Mouse (Mus musculus): ENCODE measurements around the gene Manea.
A peak's percentile ranks its signal among the peaks of the same experiment; 100 is the strongest.
"Not testable (repeated sequence)": the region's sequence is repeated elsewhere in the genome, so short reads cannot be mapped to it uniquely, and the experiment has no call there.

Manea gene

DNA sequence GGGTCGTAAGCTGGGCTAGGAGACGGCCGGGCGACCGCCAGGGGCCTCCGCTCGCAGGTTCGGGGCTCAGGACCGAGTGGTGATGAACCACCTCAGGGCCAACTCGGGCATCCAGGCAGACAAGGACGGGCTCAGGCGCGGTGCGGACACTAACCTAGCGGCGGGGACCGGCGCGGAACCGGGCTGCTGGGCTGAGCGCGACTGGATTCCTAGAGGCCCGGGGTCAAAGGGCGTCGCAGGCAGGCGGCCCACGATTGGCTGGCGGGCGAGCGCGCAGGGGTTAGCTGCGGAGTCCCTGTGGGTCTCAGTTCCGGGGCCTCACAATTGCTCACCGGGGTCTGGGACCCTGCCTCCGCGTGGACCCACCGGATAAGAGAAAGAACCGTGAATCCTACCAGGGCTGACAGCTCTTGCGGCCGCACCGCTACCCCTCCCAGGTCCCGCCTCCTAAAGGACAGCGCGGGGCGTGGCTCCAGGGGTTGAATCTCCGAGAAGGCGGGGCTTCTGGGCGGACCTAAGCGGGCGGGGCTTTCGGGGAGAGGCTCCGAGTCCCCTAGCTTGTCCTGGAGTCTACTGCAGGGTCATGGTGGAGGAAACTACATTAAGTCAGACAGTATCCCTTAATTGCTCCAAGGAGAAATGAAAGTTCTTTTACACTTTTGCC is at the start of gene Manea:
Gene Manea (minus strand): TSS at position 449 of the 664 bp plus-strand sequence.
- peak; percentile 88 for DNase-seq (ENCODE audit: low spot score)

DNA sequence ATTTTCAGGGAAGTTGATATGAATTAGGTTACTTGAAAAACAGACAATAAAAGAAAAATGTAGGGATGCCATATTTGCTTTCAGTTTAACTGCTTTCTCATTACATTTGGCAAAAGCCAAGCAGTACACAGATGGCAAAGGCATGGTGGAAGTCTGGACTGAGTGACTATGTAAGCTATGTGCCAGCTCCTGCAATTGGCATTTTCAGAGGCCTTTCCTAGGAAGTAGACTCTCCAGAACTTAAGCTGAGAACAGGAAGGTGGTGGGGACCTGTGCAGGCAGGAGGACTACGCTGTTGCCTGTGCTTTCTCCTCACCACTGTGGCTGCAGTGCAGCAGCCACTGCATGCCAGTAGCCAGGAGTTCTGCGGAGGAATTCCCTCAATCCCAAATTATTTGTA is 7.9 kb upstream of the Manea start:
- no peak for DNase-seq (ENCODE audit: low spot score)

DNA sequence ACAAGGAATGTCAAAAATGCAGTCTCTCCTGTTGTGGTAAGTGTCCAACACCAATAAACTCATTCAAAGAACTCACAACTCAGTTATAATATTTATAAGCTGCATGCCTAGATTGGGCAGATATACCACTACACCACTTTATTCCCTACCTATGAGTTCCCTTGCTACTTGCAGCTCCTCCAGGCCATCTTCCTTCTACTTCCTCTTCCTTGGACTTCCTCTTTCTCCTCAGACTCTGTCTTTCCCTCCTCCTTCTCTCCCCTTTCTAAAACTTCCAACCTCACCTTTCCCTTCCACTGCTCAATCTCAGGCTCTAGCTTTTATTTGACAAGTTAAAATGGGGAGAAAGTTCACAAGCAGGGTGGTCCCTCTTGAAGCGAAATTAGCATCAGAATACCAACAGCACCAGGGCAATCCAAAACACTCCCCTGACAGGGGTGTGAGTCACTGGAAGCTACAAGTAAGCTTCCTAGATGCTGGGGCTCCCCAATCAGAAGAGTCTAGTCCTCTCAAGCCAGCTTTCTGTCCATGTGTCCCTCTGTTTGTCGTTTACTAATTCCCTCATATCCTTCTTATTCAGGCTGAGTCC is 7.0 kb upstream of the Manea start:
- no peak for DNase-seq (ENCODE audit: low spot score)

DNA sequence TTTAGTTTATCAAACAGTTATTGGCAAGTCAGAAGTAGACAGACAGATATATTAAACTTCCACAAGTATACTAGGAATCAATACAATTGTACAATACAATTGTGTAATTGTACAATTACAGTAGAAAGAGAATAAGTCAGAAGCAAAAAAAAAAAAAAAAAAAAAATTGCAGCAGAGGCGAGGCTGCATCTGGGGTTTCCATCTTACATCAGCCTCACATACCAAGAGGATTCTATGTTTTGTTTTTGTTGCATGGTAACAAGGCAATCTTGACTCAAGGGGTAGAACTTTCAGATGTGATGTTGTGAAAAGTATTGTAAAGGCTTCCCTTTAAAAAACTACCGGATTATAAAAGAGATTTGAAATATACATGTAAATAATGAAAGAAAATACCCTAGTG is 548 bp upstream of the Manea start:
- no peak for DNase-seq (ENCODE audit: low spot score)

DNA sequence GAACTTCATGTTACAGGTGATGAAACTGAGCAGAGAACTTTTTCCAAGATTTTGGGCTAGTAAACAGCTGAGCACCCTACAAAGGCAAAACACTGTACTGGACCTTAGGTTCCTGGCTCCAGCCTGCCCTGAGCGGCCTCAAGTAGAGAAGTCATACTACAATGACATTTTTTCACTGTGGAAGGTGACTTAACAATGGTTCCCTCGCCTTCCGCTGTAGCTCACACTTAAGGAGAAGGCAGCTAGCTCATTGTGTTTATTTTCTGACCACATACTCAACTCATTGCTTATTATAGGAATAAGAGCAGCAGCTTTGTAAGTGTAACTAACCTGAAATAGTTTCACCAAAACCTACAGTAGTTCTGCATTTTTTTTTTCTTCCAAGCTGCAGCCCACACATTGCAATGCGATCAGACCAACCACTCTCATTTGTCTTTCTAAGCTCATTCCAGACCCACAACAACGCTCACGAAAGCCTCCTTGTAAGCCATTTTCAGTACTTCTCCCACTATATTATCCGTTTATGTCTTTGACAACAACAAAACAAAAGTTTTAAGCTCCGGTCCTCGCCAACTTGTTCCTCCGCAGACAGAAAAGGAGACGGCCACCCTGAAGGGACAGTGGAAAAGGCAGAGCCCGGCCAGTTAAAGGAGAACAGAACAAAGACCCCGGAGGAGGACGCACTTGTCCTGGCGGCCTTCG is 799 bp downstream of the Manea start:
- peak; percentile 3 for DNase-seq (ENCODE audit: low spot score)

DNA sequence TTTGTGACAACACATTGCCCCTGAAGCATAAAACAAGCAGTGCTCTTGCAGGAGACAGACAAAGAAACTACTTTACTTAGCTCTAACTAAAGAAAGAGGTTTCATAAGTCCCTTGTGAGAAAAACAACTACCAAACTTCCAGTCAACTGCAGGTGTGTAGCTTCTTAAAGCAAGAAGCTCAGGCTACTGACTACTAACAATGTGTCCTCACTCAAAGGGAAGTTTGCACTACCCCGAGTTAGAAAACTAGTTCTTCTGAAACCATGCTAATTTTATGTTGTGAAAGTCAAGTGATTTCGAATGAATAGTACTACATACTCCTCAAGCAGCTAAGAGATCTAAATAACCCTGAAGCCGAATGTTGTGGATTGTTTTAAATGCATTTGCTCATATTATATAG is 1.6 kb downstream of the Manea start:
- DNase-seq (ENCODE audit: low spot score), result no peak

DNA sequence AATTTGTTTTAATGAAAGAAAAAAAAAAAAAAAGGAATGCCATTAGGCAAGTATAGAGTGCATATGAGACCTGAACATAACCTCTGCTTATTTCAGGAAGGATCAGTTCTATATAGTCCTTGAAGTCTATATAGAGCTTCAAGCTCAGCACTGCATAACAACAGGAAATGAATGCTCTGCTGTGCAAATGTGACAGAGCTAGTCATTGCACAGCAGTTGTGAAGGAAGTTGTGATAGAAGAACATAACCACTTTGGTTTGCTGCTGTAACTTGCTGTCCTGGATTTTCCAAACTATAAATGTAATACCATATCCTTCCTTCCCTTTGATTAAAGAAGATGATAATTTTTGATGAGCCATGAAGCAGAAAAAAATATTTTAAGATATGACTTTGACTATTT is 4.3 kb downstream of the Manea start:
- no peak for DNase-seq (ENCODE audit: low spot score)

DNA sequence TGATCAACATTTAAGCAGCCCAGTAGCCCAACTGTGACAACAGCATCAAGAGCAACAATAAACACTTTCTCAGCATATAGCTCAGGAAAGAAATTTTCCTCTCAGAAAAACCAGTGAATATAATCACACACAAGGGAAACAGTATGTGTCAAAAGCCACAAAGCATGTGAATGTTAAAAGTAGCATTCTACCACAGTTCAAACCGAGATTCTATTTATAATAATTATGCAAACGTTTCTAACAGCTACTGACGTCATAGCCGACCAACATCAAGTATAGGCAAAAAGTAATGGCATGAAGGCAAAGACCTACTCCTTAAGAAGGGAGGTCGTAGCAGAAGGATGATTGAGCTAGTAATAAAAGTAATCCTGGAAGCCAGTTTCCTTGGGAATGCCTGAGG is 8.1 kb downstream of the Manea start:
- no peak for DNase-seq (ENCODE audit: low spot score)

DNA sequence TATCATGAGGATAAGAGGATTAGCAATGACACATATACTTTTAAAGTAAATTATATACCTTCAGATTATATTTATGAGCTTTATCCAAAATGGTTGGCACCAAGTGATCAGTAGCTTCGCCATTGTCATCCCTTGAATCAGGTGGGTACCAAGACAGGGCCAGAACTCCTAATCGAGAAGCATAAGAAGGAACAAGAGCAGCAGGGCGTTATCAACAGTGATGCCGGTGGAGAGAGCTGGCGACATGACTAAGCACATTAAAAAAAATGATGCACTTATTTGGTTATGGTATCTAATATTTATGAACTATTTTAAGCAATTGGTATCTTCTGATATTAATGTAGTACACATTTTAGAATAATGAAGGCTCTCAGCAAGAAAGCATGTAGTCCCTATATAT is 10.1 kb downstream of the Manea start:
- no peak for DNase-seq (ENCODE audit: low spot score)

DNA sequence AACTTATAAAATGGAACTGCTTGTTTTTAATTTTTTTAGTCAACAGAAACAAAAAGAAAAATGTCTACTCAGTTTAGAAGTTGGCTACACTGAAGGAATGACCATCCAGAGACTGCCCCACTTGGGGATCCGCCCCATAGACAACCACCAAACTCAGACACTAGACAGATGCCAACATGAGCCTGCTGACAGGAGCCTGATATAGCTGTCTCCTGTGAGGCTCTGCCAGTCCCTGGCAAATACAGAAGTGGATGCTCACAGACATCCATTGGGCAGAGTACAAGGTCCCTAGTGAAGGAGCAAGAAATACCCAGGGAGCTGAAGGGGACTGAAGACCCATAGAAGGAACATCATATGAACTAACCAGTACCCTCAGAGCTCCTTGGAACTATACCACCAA is 42.0 kb downstream of the Manea start:
- DNase-seq (ENCODE audit: low spot score), result not testable (repeated sequence)

DNA sequence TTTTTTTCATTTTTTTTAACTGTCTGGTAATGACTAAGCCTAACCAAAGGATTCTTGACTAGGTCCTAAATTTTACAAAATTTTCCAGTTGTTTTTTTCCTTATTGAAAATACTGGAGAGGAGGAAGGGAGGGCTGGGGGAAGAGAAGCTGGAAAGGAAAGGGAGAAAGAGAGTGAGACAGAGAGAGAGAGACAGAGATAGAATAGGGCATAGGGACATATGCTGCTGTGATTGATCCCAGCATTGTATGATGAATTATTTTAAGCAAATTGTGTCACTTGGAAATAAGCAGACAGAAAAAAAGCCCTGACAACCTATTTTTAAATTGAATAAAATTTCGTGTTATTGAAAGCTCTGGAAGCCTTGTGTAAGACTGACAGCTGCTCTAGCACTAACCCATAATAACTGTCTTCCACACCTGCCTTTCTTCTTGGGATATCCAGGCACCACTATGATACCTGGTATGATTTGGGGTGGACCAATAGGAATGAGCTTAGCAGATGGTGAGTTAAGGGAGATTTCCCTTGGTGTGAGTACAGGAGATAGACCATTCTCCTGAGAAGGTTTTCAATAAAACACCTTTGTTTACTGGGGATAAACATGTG is 69.5 kb downstream of the Manea start:
- no peak for DNase-seq (ENCODE audit: low spot score)

DNA sequence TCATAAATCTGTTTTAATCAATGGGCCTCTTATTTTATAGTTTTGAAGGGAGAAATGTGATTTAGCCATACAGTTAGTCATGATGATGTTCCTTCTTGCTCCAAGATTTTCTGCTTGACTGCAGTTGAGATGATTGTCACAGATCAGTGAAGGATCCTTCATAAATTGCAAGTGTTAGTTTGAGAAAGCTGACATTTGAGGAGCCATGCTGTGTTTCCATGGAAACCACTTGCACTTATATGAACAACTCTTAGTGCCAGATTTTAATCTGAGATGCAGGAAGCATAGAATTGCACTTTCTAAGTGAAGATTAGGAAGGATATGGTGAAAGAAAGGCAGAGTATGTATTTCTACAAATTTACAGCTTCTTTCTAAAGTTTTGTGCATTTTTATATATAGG is 70.4 kb downstream of the Manea start:
- DNase-seq (ENCODE audit: low spot score), result no peak

DNA sequence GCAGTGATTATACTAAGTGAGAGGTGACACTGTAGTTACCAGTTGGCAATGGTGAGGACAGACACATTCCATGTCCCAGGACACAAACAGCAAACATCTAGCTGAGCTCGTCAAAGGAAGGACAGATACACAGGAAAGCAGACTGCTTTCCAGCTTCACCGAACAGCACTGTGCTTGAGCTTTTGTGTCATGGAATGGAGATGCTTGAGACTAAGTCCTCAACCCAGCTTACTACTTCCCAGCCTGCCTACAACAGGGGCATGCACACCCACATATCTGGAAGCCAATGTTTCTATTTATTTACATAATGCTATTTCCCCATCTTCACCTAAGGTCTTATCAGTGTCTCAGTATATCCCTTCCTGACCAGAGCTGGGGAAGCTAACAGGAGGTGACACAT is 70.9 kb downstream of the Manea start:
- no peak for DNase-seq (ENCODE audit: low spot score)
